Mouse (Mus musculus): ENCODE measurements around the gene Zfp385b.

The Zfp385b gene

GRCm38 (mm10) chr2:77781390-77781789 is 38.0 kb downstream of the Zfp385b start:
- DNase-seq = no peak

GRCm38 (mm10) chr2:77777781-77778180 is 41.7 kb downstream of the Zfp385b start:
- no peak for DNase-seq

- DNase-seq = no peak
Measured at GRCm38 (mm10) chr2:77777047-77777686, 42.3 kb downstream of the Zfp385b start.

- no peak for DNase-seq
Measured at GRCm38 (mm10) chr2:77775247-77775880, 44.1 kb downstream of the Zfp385b start.

GRCm38 (mm10) chr2:77770056-77770697 is 49.3 kb downstream of the Zfp385b start:
- no peak for DNase-seq

- no peak for DNase-seq
Measured at GRCm38 (mm10) chr2:77768321-77768886, 51.0 kb downstream of the Zfp385b start.

- DNase-seq = no peak
Measured at GRCm38 (mm10) chr2:77761967-77762366, 57.5 kb downstream of the Zfp385b start.

GRCm38 (mm10) chr2:77758403-77759071 is 60.9 kb downstream of the Zfp385b start:
- DNase-seq = no peak

- DNase-seq = no peak
Measured at GRCm38 (mm10) chr2:77752491-77752890, 66.9 kb downstream of the Zfp385b start.

GRCm38 (mm10) chr2:77749631-77750030 is 69.8 kb downstream of the Zfp385b start:
- DNase-seq = no peak

GRCm38 (mm10) chr2:77746417-77746816 is 73.0 kb downstream of the Zfp385b start:
- no peak for DNase-seq

- DNase-seq = no peak
Measured at GRCm38 (mm10) chr2:77745246-77745645, 74.2 kb downstream of the Zfp385b start.

- no peak for DNase-seq
Measured at GRCm38 (mm10) chr2:77742359-77742758, 77.1 kb downstream of the Zfp385b start.

- no peak for DNase-seq
Measured at GRCm38 (mm10) chr2:77730196-77730595, 89.2 kb downstream of the Zfp385b start.

GRCm38 (mm10) chr2:77726798-77727197 is 92.6 kb downstream of the Zfp385b start:
- DNase-seq = no peak

- no peak for DNase-seq
Measured at GRCm38 (mm10) chr2:77720806-77721205, 98.6 kb downstream of the Zfp385b start.

GRCm38 (mm10) chr2:77716367-77716766 is 103.1 kb downstream of the Zfp385b start:
- DNase-seq = no peak

- no peak for DNase-seq
Measured at GRCm38 (mm10) chr2:77713886-77714285, 105.6 kb downstream of the Zfp385b start.

GRCm38 (mm10) chr2:77711751-77712150 is 107.7 kb downstream of the Zfp385b start:
- no peak for DNase-seq

GRCm38 (mm10) chr2:77709206-77709794 is 110.1 kb downstream of the Zfp385b start:
- no peak for DNase-seq

GRCm38 (mm10) chr2:77707138-77707537 is 112.3 kb downstream of the Zfp385b start:
- DNase-seq = no peak

GRCm38 (mm10) chr2:77705476-77705875 is 114.0 kb downstream of the Zfp385b start:
- DNase-seq = no peak

- DNase-seq = no peak
Measured at GRCm38 (mm10) chr2:77703080-77703479, 116.4 kb downstream of the Zfp385b start.
